Mouse (Mus musculus) embryo, embryonic 11.5 days (tissue): ENCODE data around the gene Klf12.

ENCODE experiments used
- DNase-seq: peaks from one replicate; pipeline ENCODE4 v3.0.0-alpha.2; 2012; ENCODE audit warnings: low read depth, low spot score

Gene Klf12

DNA sequence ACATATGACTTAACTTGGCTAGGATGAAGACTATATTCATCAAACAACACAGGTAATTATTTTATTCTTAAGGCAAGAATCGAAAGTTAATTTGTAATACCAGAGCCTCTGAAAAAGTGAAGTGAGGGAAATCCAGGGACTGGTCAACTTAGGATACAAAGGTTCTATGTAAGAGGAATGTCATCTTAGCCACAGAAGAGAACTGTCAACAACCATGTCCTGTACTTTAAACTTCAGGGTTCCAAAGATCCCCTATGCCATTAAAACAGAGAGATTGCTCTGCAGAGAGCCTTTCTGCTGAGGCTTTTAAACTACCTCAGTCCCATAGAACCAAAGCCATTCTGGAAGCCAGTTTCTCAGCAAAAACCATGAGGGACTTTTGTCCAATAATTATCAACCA is 144.1 kb downstream of the Klf12 start:
- no peak for DNase-seq

DNA sequence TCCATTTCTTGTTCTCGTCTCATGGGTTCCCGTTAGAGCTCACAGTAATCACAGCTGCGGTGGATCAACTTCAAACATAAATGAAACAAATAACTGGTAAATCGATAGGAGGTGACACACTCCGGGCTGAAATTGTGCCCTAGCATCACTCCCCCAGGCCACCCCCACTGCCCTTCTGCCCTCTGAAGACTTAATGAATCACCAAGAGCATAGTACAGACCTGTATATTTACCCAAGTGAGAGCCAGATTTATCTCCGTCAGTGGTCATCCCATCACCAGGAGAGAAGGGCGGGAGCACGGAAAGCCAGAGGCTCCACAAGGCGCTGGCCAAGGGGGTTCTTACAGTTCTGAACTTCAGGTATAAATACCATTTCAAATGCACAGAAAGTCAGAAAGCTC is 150.2 kb downstream of the Klf12 start:
- no peak for DNase-seq

DNA sequence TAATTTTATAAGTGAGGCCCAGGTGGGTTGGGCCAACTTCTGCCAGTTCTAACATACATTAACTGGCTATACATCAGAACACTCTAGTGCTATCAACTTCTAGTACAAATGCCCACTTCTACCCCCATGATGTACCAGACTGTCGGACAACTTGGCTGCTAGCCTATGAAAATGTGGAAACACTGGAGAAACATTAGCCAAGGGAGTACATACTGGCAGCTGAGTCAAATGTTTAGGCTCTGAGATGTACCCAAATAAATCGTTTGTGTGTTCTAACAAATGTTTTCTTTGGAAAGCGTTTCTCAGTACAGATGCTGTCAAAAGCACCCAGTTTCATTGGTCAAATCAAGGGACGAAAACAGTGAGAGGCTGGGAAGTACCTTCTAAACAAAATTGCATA is 152.0 kb downstream of the Klf12 start:
- no peak for DNase-seq

DNA sequence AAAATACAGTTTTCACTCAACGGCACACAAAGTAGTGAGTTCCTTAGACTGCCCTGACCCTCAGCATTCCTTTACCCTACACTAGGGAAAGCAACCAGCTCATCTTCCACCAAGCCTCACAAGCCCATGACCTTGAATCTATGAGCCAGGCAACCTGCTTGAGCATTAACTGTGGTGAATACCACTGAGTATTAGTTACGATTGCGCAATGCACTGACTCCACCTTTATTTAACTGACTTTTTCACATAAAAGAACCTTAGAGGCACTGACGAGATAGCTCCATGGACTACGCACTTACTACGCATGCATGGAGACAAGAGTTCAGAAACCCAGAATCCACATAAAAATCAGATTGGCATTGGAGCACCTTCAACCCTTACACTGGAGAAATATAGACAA is 158.4 kb downstream of the Klf12 start:
- no peak for DNase-seq

DNA sequence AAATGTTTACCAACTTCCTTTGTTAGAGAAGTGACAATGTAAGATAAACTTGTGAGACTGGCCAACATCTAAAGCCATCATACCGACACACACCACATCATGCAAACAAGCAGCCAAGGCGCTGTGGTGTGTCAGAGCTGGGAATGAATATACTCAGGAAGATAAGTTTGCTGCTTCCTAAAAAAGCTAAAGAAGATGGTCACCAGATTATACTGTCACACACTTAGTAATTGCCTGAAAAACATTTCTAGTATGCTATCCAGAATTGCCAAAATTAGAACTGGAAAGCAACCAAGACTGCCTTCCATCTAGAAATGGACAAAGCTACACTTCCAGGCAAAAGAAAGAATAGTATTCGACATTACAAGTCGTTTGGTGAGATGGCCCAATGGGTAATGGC is 163.4 kb downstream of the Klf12 start:
- DNase-seq: no peak

DNA sequence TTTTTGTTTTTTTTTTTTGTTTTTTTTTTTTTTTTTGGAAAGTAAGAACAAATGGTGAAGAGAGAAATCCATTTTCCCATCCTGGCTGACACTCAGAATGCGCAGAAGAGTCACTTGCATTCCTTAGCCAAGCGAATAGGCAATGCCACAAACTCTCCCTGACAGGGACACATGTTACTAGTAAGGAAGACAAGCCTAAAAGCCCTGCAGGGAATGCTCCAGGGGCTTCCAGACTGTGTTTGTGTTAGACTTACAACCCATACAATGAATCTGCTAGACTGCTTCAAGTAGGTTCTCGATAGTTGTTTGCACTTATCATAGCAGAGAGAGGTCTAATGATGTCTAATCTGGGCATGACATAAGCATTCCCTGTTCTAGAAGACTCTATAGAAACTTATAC is 164.6 kb downstream of the Klf12 start:
- no peak for DNase-seq

DNA sequence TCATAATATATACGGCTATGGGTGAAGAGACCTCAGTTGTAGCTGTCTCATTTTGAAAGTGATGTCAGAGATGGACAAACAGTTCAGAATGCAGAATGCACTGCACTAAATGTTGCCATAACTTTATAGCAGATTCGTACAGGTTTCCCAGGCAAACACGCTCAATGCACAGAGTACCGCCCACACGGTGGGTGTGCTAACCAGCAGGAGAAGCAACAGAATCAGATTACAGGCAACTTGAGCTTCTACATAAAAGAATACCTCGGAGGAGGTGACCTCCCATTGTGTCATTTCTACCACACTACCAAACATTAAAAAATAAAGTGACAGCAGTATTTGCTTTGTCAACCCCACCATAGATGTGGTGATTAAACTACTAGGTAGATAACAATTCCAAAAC is 171.1 kb downstream of the Klf12 start:
- DNase-seq: no peak

DNA sequence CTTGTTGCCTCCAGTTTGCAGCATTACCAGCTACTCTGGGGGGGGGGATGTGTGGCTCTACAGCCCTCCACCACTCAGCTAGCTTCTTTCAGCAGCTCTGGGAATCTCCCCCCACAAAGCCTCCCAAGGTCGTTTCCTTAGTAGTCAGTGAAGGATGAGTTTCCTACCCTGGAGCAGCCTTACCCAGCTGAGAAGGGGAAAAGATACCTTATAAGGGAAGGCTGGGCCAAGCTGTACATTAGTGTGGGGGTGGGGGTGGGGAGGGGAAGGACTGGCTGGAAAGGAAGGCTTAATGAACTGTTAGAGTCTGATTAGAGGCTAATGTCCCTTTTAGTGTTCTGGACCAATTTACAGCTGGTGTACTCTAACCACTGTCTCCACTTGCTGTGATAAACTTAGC is 172.7 kb downstream of the Klf12 start:
- no peak for DNase-seq

DNA sequence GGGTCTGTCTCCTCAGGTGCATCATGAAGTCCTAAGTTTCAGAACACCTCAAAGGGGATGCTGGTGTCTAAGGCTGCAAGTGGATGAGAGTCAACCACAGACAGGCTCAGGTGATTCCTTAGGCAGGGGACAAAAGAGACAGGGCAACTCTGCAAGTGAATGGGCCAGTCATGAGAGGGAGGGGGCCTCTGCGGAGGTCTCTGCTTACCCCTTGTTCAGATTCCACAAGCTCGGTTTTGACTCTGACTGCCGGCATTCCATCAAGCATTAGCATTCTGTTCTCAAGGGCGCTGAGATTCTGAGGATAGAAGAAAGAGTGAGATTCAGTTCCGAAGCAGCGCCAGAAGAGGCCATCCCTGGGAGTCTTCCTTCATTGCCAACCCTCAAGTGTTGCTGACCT is 174.9 kb downstream of the Klf12 start:
- DNase-seq: no peak

DNA sequence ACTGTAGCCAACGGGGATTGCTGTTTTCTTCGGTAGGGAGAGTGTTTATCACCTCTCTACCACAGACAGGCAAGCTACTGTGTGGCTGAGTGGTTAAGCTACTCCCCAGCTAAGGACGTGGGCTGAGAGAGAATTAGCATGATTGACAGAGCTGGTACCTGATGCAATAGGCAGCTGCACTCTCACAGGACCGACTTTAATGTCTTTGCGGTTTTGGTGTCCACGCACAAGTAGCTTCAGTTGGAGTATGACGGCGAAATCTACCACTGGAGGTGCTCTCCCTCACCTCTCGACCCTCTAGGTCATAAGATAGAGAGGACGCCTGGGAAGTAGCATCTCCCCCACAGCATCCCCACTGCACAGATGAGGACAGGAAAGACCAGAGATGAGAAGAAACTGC is 178.9 kb downstream of the Klf12 start:
- no peak for DNase-seq

DNA sequence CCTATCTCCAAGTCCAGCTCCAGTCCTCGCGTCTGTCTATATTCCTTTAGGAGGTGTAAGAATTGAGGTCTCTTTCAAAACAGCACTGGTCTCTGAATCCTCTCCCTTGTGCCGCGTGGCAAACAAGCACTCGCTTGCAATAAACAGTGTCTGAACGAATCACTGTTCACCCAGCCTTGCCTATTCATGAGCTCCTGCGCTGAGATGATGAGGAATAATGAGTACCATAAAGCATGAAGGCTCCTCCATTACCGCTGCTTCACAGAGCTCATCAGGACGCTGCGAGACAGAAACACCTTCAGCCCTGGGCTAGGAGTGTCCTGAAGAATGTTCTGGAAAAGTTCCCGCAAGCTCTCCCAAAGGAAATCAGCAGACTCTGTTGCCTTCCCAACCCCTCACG is 179.7 kb downstream of the Klf12 start:
- no peak for DNase-seq

DNA sequence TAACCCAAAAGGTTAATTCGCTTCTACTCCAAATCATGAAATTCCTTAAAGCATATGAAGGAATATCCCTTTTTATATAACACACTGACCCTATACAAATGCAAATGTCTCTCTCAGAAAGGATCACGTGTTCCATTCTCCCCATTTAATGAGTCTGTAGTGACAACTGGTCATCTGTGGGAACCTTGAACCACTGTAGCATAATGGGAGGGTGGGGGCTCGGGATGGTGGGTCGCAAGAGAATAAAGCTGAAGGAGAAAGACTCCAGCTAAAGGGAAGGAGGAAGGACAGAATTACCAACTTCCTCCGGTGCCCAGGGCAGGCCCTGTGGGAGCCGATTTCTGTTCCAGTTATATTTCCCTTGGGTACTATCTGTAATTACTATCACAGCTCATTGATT is 180.7 kb downstream of the Klf12 start:
- no peak for DNase-seq

DNA sequence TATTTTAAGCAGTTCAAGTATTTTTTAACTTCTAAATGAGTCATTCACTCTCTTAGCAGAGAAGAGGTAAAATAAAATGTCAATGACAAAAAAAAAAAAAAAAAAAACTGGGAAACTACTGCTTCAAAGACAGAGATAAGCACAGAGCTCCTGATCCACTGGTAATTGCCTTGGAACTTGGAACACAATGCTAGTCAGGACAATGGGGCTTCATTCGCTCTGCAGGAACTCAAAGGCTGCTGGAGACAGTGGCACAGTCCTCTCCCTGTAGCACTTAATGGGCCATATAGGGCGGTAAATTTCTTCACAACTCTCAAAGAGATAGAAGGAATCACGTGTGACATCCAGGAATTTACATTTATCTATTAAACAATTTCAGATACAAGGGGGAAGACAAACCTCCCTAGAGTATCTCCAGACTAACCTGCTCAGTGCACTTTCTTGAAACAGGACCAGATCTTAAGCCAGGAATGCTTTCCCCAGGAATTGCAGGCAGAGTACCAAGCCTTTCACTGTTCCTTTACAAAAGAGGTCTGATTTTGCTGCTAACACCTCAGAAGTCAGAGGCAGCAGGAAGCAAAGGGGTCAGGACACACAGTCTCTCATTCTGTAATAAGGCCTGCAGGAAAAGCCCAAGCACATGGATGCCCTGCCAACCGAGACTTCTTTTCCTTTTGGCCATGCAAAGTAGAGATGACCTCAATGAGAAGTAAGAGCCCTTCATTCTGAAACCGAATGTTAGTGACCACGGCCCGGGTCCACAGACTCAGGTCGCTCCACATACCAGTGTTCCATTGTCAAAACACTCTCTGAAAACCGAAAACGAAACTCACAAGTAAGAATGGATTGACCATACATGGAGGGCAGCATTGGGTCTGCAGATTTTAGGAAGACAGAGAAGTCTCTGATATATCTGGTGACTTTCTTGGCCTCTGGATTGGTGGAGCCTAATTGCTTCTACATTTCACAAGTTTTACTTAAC is 187.0 kb downstream of the Klf12 start:
- DNase-seq: no peak

DNA sequence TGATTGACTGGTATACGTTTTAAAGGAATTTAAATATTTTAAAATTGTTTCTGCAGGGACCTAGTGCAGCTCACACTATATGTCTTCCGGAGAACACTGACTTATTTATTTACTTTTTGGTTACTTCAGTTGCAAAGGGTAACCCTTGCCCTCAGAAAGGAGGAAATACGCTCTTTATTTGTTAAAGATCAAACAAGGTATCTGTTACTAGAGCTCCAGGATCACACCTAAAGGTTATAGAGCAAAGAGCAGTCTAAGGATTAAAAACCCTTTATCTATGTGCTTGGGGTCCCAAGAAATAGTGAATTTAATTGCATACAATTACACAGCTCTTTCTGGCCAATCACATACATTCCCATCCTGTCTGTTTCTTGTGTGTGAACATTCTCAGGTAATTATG is 188.7 kb downstream of the Klf12 start:
- no peak for DNase-seq

DNA sequence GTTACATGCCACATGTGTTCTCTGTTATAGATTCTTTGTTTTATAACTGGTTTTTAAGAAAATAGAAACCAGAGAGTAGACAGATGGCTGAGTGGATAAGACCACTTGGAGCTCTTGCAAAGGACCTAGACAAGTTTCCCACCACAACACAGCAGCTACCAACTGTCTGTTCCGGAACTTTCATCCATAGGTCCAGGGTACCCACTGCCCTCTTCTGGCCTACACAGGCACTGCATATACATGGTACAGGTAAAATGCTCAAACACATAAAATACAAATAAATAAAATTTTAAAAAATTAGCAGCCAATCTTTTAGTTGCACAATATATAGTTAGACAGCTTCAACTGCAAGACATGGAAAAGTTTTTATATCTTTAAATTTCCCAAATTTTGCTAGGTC is 194.0 kb downstream of the Klf12 start:
- DNase-seq: no peak

DNA sequence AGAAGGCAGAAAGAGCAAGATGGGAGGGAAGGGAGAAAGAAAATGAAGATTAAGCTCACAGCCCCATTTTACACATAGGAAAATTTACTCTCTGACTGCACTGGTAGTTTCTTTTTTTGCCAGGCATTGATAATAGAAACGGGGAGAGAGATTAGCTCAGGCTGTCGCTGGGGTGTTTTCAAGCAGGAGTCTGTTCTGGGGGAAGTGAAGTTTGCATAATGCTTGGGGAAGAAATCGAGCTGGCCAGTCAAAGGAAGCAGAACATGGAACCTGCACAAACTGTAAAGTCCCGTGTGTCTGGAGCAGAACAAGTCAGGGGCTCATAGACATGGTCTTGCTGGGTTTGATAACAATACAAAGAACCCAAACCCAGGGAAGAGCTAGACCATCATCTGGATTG is 204.9 kb downstream of the Klf12 start:
- DNase-seq: no peak

DNA sequence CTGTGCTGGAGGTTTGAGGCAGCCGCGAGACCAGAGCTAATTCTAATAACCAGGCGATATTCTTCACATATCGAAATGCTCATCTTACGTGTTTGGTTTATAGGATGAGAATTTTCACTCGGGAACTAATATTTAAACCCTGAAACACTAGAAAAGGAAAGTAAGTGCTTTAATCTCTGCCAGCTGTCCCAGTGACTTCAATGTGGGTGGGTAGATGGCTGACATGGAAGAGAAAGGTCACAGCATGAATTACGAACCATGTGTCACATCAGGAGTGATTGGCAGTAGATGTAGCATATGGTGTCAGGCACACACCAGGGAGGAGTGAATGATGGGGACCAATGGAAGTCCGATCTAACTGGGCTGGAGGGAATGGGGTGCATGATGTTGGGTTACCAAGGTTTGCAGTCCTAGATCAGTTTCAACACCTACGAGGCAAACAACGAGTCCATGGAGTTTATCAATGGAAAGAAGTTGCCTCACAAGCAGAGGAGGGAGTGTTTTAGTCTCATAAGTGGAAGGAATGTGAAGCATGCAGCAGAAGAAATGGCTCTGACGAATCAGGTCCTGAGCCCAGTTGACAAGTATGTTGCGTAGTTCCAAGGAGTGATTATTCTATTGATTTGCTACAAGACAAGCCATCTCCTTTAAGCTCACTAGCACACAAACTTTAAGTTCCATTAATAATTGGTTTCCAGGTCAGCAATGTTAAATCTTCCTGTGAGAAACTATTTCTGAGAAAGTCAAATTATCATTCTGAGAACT is 211.9 kb downstream of the Klf12 start:
- DNase-seq: no peak

DNA sequence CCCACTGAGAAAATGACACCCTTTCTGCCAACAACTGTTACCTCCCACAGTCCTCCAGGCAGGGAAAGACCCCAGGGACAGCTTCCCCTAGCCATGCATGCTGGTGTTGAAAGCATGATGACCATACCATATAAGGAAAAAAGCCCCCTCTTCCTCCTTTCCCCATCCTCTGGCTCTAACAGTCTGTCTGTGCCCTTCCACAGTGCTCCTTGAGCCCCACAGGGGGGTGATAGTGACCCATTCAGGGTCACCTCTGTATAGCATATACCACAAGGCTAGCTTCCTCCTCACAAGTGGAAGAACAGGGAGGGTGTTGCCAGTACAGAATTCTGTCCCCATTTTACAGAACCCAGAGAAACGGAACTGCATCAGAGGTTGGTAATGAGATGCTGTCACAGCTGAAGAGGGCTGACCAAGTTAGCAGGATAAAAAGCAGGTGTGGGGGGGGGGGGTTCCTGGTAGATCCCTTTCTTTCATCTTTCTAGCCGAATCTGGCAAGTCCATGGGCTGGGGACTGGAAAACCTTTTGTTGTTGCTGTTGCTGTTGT is 214.9 kb downstream of the Klf12 start:
- DNase-seq: no peak

DNA sequence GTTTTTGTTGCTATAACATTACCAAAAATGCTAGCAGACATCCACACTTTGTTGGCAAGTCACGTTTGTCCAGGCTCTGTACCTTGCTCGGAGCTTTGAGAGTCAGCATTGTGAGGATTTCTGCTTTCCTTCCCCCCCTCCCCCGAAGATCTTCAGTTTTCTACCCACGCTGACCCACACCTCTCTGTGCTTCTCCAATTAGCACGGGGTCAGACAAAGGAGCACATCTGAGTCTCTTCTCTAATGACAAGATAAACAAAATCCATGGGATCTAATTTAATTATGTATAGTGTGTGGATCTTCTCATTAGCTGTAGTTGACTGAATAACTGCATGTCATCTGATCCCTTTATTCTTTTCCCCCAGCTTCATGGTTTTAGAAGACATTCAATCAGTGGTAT is 215.8 kb downstream of the Klf12 start:
- DNase-seq: no peak

DNA sequence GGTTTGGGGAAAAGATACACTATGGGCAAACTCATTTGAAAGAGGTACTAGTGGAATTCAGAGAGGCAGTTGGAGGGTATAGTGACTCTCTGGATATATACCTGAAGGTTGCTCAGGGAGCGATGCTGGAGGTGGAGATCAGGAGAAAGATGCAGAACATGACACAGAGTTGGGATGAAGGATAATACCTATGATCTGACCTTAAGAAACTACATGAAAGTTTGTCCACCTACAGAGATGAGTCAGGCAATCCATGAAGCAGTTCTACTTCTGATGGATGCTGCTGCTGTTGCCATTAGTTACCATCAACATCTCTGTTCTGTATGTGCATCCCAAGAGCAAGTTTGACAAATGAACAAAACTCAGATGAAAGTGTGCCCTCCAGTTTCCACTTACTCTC is 222.0 kb downstream of the Klf12 start:
- DNase-seq: no peak

DNA sequence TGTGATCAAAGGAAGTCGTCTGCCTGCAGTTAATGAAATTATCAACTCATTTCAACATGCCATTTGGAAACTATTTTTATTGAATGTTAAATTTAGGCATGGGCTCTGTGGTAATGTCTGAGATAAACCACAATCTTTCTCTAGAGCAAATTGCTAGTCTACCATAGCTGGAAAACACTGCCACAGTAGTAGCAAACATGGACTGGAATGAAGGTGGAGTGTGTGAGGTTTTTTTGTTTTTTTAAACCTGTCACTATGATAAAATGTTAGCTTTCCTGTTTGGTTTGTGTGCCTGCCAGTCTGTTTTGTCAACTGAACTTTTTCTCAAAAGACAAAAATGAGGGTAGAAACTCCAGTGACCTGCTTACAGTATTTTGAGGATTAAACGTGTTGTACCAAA is 230.3 kb downstream of the Klf12 start:
- no peak for DNase-seq

DNA sequence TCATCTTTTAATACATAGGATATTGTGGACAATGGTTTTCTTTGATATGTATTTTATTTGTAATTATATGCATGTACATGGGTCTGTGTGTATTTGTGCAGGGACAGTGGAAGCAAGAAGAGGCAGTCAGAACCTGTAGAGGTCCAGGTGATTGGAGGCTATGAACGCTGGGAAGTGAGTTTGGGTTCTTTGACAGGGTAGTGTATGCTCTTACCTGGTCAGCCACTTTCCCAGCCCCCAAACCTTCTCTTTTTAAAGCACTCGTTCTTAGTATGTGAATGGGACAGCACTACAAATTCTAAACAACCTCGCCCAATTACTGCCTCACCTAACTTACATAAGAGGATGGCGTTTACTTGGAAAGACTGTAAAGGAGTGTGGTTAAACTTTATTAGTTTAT is 231.0 kb downstream of the Klf12 start:
- no peak for DNase-seq

DNA sequence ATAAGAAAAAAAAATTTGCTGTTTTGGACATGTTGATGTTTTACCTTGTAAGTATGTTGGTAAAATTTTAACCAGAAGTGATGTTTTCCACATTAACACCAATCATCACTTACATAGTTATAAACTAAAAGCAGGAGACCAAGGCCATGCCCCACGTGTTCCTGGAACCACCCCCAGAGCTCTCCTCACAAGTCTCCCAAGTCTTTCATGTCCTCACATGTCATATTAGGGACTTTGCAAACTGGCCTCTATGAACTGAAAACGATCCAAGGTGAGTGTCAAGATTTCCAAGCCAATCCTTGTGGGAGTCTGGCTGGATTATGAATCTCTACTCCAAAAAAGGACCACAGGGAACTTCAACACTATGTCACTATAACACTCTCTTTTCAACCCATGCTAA is 231.6 kb downstream of the Klf12 start:
- no peak for DNase-seq
